Mouse (Mus musculus): Measurements from ENCODE around the gene Abcg5.

- TF ChIP-seq POLR2A (IDR thresholded peaks at IDR 0.05; ENCODE audit: insufficient read depth, low read depth, low read length) = no peak
- no peak for TF ChIP-seq EP300 (IDR thresholded peaks at IDR 0.05; ENCODE audit: insufficient read depth, low read depth, low read length)
Measured at GRCm38 (mm10) chr17:84656653-84657421, 26.0 kb downstream of the Abcg5 start.
